Mouse (Mus musculus): ENCODE measurements at regions not wholly inside any gene's neighbourhood (a gene's known extent, or its start where the extent isn't known, plus 50 kb on each side); places are given as distances from the start of the nearest gene placed in this dataset.

DNA sequence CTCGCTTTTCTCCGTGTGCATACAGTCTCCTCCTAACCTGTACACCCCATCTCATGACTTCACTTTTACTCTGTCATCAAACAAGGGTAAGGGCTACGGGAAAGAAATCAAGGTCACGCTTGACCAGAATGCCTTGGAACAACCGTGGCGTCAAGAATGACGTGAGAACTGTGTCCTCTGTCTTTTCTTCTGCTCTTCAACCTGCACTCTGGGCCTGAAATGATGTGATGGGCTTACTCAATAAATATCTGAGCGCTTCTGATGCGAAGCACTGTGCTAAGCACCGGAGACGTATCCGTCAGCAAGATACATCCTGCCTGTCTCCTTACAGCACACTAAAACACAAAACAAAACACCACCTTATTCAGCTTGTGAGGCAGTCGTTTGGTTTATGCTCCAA lies 185.8 kb upstream of the Mkln1 start:
- Histone ChIP-seq H3K9ac (ENCODE audit: low read length) (no peak overlapping the region), H3K27ac (ENCODE audit: low read depth) (no peak overlapping the region), H3K36me3 (ENCODE audit: control insufficient read depth, insufficient read depth, low read length) (no peaks in the 10 kb centered on the region), H3K4me1 (replicated peaks; ENCODE audit: control insufficient read depth, insufficient read depth, low read length) (peaks cover 9% of the 10 kb centered on the region), H3K9me3 (ENCODE audit: control insufficient read depth, low read length) (no peaks in the 10 kb centered on the region), H3K4me3 (ENCODE audit: low read depth, low read length) (no peak overlapping the region), H3K27me3 (replicated peaks; ENCODE audit: control insufficient read depth, insufficient read depth, low read length) (peaks cover 33% of the 10 kb centered on the region), H3K4me2 (ENCODE audit: low read length) (no peak overlapping the region)
- no peak for ATAC-seq (replicated peaks; ENCODE audit: low FRiP score, low TSS enrichment, low read depth)
- 83% methylated on average over 13 of the region's 13 CpGs for WGBS
- no peak for DNase-seq (ENCODE audit: low spot score)

DNA sequence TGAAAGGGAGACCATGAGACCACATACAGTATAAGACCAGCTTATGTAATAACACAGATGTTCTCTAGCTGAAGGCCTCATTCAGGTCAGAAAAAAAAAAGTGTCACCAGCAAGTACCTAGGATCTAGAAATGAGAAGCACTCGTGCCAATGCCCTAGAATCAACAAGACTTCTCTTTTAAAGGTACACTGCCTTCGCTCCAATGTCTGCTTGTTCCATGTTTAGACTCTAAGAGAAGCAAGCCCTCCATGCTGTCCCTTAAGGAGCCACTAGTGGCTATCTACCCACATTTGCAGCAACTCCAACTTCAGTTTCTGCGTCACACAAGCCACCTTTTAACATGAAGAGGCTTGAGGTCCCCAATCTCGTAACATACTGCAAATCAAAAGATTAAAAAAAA lies 185.4 kb upstream of the Mkln1 start:
- H3K27ac ChIP-seq (ENCODE audit: low read depth), result no peak overlapping the region
- no peaks in the 10 kb centered on the region for H3K36me3 ChIP-seq (ENCODE audit: control insufficient read depth, insufficient read depth, low read length)
- WGBS, result 84% methylated on average over 4 of the region's 4 CpGs
- H3K9me3 ChIP-seq (ENCODE audit: control insufficient read depth, low read length), result no peaks in the 10 kb centered on the region
- peaks cover 38% of the 10 kb centered on the region for H3K27me3 ChIP-seq (replicated peaks; ENCODE audit: control insufficient read depth, insufficient read depth, low read length)
- no peak overlapping the region for H3K4me3 ChIP-seq (ENCODE audit: low read depth, low read length)
- ATAC-seq (replicated peaks; ENCODE audit: low FRiP score, low TSS enrichment, low read depth) (no peak), DNase-seq (ENCODE audit: low spot score) (no peak)
- no peak overlapping the region for H3K4me2 ChIP-seq (ENCODE audit: low read length)
- no peak overlapping the region for H3K9ac ChIP-seq (ENCODE audit: low read length)
- H3K4me1 ChIP-seq (replicated peaks; ENCODE audit: control insufficient read depth, insufficient read depth, low read length), result peaks cover 11% of the 10 kb centered on the region

- H3K4me2 ChIP-seq (ENCODE audit: low read length), result peak overlapping the region; percentile 100
- 79% methylated on average over 8 of the region's 8 CpGs for WGBS
- no peak overlapping the region for H3K27ac ChIP-seq (ENCODE audit: low read depth)
- no peak for DNase-seq (ENCODE audit: low spot score)
- no peak overlapping the region for H3K9ac ChIP-seq (ENCODE audit: low read length)
- ATAC-seq (replicated peaks; ENCODE audit: low FRiP score, low TSS enrichment, low read depth), result no peak
- H3K27me3 ChIP-seq (replicated peaks; ENCODE audit: control insufficient read depth, insufficient read depth, low read length), result peaks cover 63% of the 10 kb centered on the region
- H3K9me3 ChIP-seq (ENCODE audit: control insufficient read depth, low read length), result no peaks in the 10 kb centered on the region
- H3K4me1 ChIP-seq (replicated peaks; ENCODE audit: control insufficient read depth, insufficient read depth, low read length), result peaks cover 18% of the 10 kb centered on the region
- peak overlapping the region; percentile 70 for H3K4me3 ChIP-seq (ENCODE audit: low read depth, low read length)
- H3K36me3 ChIP-seq (ENCODE audit: control insufficient read depth, insufficient read depth, low read length), result no peaks in the 10 kb centered on the region
Observed at GRCm38 (mm10) chr6:31215661-31216060, 182.9 kb upstream of the Mkln1 start.

- Histone ChIP-seq H3K9ac (ENCODE audit: low read length) (peak overlapping the region; percentile 51), H3K27ac (ENCODE audit: low read depth) (no peak overlapping the region), H3K4me3 (ENCODE audit: low read depth, low read length) (peak overlapping the region; percentile 70), H3K4me1 (replicated peaks; ENCODE audit: control insufficient read depth, insufficient read depth, low read length) (peaks cover 18% of the 10 kb centered on the region), H3K9me3 (ENCODE audit: control insufficient read depth, low read length) (no peaks in the 10 kb centered on the region), H3K4me2 (ENCODE audit: low read length) (peak overlapping the region; percentile 100), H3K27me3 (replicated peaks; ENCODE audit: control insufficient read depth, insufficient read depth, low read length) (peaks cover 71% of the 10 kb centered on the region), H3K36me3 (ENCODE audit: control insufficient read depth, insufficient read depth, low read length) (no peaks in the 10 kb centered on the region)
- DNase-seq (ENCODE audit: low spot score) (peak; percentile 80), ATAC-seq (replicated peaks; ENCODE audit: low FRiP score, low TSS enrichment, low read depth) (peak; percentile 69)
- under 1% methylated on average over 84 of the region's 100 CpGs for WGBS
Observed at GRCm38 (mm10) chr6:31216206-31217059, 182.1 kb upstream of the Mkln1 start.

GRCm38 (mm10) chr6:31217060-31217541 lies 181.4 kb upstream of the Mkln1 start:
- no peaks in the 10 kb centered on the region for H3K9me3 ChIP-seq (ENCODE audit: control insufficient read depth, low read length)
- peak overlapping the region; percentile 70 for H3K4me3 ChIP-seq (ENCODE audit: low read depth, low read length)
- peak overlapping the region; percentile 100 for H3K4me2 ChIP-seq (ENCODE audit: low read length)
- DNase-seq (ENCODE audit: low spot score), result peak; percentile 70
- H3K36me3 ChIP-seq (ENCODE audit: control insufficient read depth, insufficient read depth, low read length), result no peaks in the 10 kb centered on the region
- H3K27me3 ChIP-seq (replicated peaks; ENCODE audit: control insufficient read depth, insufficient read depth, low read length), result peaks cover 75% of the 10 kb centered on the region
- peaks cover 18% of the 10 kb centered on the region for H3K4me1 ChIP-seq (replicated peaks; ENCODE audit: control insufficient read depth, insufficient read depth, low read length)
- WGBS, result under 1% methylated on average over 20 of the region's 20 CpGs
- no peak for ATAC-seq (replicated peaks; ENCODE audit: low FRiP score, low TSS enrichment, low read depth)
- H3K27ac ChIP-seq (ENCODE audit: low read depth), result no peak overlapping the region
- H3K9ac ChIP-seq (ENCODE audit: low read length), result peak overlapping the region; percentile 5; the same call in 1 of the 2 replicates

DNA sequence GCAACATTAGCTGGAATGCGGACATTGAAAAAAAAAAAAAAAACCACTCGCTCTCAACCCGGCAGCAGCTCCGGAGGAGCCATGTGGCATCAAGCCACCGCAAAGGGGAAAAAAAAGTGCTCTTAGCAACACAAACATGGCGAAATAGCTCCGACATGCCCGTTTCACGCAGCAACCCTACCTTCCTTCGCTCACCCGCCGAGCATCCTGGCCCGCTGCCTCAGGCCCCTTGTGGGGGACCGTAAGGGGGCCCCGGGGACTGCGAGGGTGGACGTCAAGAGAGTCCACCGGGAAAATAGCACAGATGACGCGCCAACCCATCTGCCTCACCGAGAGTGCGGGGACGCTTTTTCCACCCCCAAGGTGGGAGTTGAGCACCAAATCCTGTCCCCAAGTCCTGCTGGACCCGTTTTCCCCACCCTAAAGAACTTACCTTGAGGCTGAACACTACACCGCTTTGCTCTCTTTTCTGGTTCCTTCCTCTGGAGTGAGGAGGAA lies 180.8 kb upstream of the Mkln1 start:
- peaks cover 18% of the 10 kb centered on the region for H3K4me1 ChIP-seq (replicated peaks; ENCODE audit: control insufficient read depth, insufficient read depth, low read length)
- peak overlapping the region; percentile 100 for H3K4me2 ChIP-seq (ENCODE audit: low read length)
- no peak overlapping the region for H3K27ac ChIP-seq (ENCODE audit: low read depth)
- H3K9ac ChIP-seq (ENCODE audit: low read length), result peak overlapping the region; percentile 29; the same call in 1 of the 2 replicates
- no peak for ATAC-seq (replicated peaks; ENCODE audit: low FRiP score, low TSS enrichment, low read depth)
- H3K36me3 ChIP-seq (ENCODE audit: control insufficient read depth, insufficient read depth, low read length), result no peaks in the 10 kb centered on the region
- WGBS, result under 1% methylated on average over 25 of the region's 25 CpGs
- peak; percentile 87 for DNase-seq (ENCODE audit: low spot score)
- H3K9me3 ChIP-seq (ENCODE audit: control insufficient read depth, low read length), result no peaks in the 10 kb centered on the region
- H3K27me3 ChIP-seq (replicated peaks; ENCODE audit: control insufficient read depth, insufficient read depth, low read length), result peaks cover 75% of the 10 kb centered on the region
- peak overlapping the region; percentile 70 for H3K4me3 ChIP-seq (ENCODE audit: low read depth, low read length)

- peak overlapping the region; percentile 100 for H3K4me2 ChIP-seq (ENCODE audit: low read length)
- H3K9me3 ChIP-seq (ENCODE audit: control insufficient read depth, low read length), result no peaks in the 10 kb centered on the region
- peaks cover 75% of the 10 kb centered on the region for H3K27me3 ChIP-seq (replicated peaks; ENCODE audit: control insufficient read depth, insufficient read depth, low read length)
- no peak overlapping the region for H3K9ac ChIP-seq (ENCODE audit: low read length)
- H3K27ac ChIP-seq (ENCODE audit: low read depth), result no peak overlapping the region
- WGBS, result under 1% methylated on average over 40 of the region's 40 CpGs
- H3K4me1 ChIP-seq (replicated peaks; ENCODE audit: control insufficient read depth, insufficient read depth, low read length), result peaks cover 18% of the 10 kb centered on the region
- no peak for ATAC-seq (replicated peaks; ENCODE audit: low FRiP score, low TSS enrichment, low read depth)
- H3K36me3 ChIP-seq (ENCODE audit: control insufficient read depth, insufficient read depth, low read length), result no peaks in the 10 kb centered on the region
- H3K4me3 ChIP-seq (ENCODE audit: low read depth, low read length), result peak overlapping the region; percentile 70
- DNase-seq (ENCODE audit: low spot score), result peak; percentile 76
Observed at GRCm38 (mm10) chr6:31218139-31218750, 180.3 kb upstream of the Mkln1 start.

DNA sequence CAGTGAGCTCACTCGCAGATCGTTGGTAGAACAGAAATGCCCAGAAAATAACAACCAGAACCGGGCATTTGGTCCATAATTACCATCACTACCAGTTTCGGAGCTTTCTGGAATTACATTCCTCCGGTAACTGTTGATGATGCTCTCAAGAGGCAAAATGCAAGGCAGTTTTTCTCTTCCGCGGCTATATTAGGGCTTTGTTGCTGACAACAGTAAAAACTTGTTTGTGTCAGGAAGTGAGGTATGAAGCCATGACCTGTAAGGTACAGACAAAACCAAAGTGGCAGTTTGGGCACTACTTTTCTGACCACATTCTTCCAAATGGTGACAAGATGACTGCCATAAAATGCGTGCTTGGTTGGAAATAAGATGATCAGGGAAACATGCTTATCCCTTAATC lies 179.7 kb upstream of the Mkln1 start:
- ATAC-seq (replicated peaks; ENCODE audit: low FRiP score, low TSS enrichment, low read depth) (no peak), DNase-seq (ENCODE audit: low spot score) (peak; percentile 53)
- Histone ChIP-seq H3K27ac (ENCODE audit: low read depth) (no peak overlapping the region), H3K27me3 (replicated peaks; ENCODE audit: control insufficient read depth, insufficient read depth, low read length) (peaks cover 75% of the 10 kb centered on the region), H3K9ac (ENCODE audit: low read length) (no peak overlapping the region), H3K36me3 (ENCODE audit: control insufficient read depth, insufficient read depth, low read length) (no peaks in the 10 kb centered on the region), H3K9me3 (ENCODE audit: control insufficient read depth, low read length) (no peaks in the 10 kb centered on the region), H3K4me1 (replicated peaks; ENCODE audit: control insufficient read depth, insufficient read depth, low read length) (peaks cover 18% of the 10 kb centered on the region), H3K4me3 (ENCODE audit: low read depth, low read length) (peak overlapping the region; percentile 70), H3K4me2 (ENCODE audit: low read length) (peak overlapping the region; percentile 100; the same call in 1 of the 2 replicates)
- WGBS, result 33% methylated on average over 8 of the region's 8 CpGs

Data from intestine, embryonic 14.5 days (tissue).